Mouse (Mus musculus) testis, adult 2 months (tissue): Measurements from ENCODE around the gene 4933434E20Rik. TPM values are rescaled to one million over a fixed set of nuclear protein-coding genes. Genes with fewer than 3 reads are reported as not detected.

Experiments
- H3K27ac ChIP-seq: fragments of 200-500 bp; 2 replicates; pipeline ENCODE4 v1.5.1; 2012; ENCODE audit warnings: low read depth, low read length; ENCODE audit not compliant: control insufficient read depth, insufficient read depth
- H3K27me3 ChIP-seq: fragments of 200-500 bp; 2 replicates; pipeline ENCODE4 v1.6.1; 2012; ENCODE audit warnings: mild to moderate bottlenecking, low read length, moderate library complexity; ENCODE audit not compliant: control insufficient read depth, insufficient read depth
- H3K36me3 ChIP-seq: fragments of 200-500 bp; 2 replicates; pipeline ENCODE4 v1.6.1; 2012; ENCODE audit warnings: mild to moderate bottlenecking, low read length; ENCODE audit not compliant: control insufficient read depth, insufficient read depth
- H3K4me1 ChIP-seq: fragments of 200-500 bp; 2 replicates; pipeline ENCODE4 v1.6.1; 2012; ENCODE audit warnings: low read length; ENCODE audit not compliant: control insufficient read depth, insufficient read depth
- H3K4me3 ChIP-seq: fragments of 200-500 bp; 2 replicates; pipeline ENCODE4 v1.5.1; 2012; ENCODE audit warnings: low read depth, mild to moderate bottlenecking, low read length, moderate library complexity, mixed read lengths; ENCODE audit not compliant: control insufficient read depth
- CTCF ChIP-seq: fragments of 200-500 bp; IDR thresholded peaks from 2 replicates; pipeline ENCODE4 v1.5.1; 2012; ENCODE audit warnings: low read depth, mild to moderate bottlenecking, inconsistent platforms, low read length, moderate library complexity; ENCODE audit not compliant: control insufficient read depth, insufficient read depth, insufficient replicate concordance
- POLR2A ChIP-seq: fragments of 200-500 bp; IDR thresholded peaks from 2 replicates; pipeline ENCODE4 v1.6.1; 2012; ENCODE audit warnings: low read depth, mild to moderate bottlenecking, inconsistent platforms, low read length, moderate library complexity; ENCODE audit not compliant: control insufficient read depth
- polyA plus RNA-seq: library from polyadenylated mRNA; depleted of rRNA; stranded (reverse); fragments of >200 nt; gene quantifications from 2 replicates; pipeline ENCODE4 v1.2.3, GENCODE M21; 2012

4933434E20Rik gene
- polyA plus RNA-seq, 1 experiment, result 133 TPM

DNA sequence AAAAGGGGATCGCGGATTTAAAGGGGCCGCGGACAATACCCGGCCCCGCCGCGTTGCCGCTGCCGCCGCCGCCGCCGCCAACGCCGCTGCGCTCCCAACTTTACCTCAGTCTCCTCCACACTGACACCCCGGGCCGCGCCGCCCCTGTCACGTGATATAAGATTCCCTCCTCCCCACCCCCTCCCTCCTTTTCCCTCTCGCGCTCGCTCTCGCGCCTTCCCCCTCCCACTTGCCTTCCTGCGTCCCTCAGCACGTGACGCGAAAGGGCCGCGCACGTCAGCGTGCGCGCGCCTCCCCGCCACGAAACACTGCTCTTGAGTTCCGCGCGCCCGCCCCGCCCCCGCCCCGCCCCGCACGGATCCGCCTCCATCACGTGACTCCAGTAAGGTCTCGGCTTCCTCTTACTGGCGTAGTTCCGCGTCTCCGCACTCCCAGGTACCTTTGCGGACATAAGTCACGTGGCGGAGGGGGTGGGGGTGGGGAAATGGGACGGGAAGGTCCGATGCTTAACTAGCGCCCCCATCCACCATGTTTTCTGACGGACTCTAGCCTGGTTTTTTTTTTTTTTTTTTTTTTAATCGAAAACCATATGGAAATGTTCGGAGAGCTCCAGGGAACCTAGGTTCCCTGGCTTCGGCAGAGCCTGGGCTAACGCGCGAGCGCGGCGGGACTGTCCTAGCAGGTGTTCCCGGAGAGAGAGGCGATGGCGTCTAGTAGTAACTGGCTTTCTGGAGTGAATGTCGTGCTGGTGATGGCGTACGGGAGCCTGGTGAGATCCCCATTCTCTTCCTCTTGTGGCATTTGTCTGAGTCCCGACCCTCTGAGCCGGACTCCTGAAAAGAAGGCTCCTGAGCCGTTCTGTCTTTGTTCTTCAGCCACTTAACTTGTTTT, 1.2 kb downstream of the 4933434E20Rik start, which contains the start of gene Ubap2l:
Gene Ubap2l, minus strand, starts transcription at position 278 of the 891 bp plus-strand sequence.
- peak within 1 kb of the TSS; percentile 98 for H3K27ac ChIP-seq
- peak within 1 kb of the TSS; percentile 99 for H3K4me3 ChIP-seq
- no peaks in the 10 kb centered on the region for H3K27me3 ChIP-seq
- H3K4me1 ChIP-seq, result no peaks in the 10 kb centered on the region
- H3K36me3 ChIP-seq, result no peaks in the 10 kb centered on the region; the same call in 1 of the 2 replicates
- TF ChIP-seq CTCF (no peak), POLR2A (peak; percentile 79)

DNA sequence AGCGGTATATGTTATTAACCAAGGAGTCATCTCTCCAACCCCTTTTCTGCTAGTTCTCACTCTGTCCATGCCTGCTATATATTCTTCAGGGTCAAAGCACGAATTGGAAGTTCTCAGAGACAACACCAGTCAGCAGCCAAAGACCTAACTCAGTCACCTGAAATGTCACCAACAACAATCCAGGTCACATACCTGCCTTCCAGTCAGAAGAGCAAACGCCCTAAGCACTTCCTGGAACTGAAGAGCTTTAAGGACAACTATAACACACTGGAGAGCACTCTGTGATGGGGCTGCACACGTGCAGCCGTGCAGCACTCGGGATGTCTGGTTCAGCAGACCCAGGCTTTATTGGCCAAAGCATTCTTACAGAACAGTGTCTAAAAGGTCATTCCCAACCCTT, 10.1 kb downstream of the 4933434E20Rik start:
- TF ChIP-seq CTCF, result no peak
- no peak for TF ChIP-seq POLR2A
- Histone ChIP-seq H3K36me3 (no peaks in the 10 kb centered on the region; the same call in 1 of the 2 replicates), H3K4me3 (peak overlapping the region; percentile 7; the same call in 1 of the 2 replicates), H3K27ac (no peak overlapping the region), H3K4me1 (no peaks in the 10 kb centered on the region), H3K27me3 (no peaks in the 10 kb centered on the region)

DNA sequence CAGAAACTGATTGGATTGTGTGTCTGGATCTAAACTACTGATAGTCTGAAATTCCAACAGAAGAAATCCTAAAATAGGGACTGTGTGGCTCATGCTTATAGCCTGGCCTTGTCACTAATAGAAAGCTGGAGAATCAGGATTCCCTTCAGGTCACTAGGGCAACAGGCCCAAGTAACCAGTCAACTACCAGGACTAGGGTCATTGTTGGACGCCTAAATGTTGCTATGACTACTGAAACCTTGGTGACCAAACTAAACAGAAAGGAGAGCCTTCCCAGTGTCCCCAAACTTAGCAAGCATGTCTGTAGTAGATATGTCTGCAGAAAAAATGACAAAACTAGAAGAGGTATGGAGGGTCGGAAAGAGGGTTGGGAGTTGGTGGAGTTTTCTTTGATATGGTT, 11.1 kb downstream of the 4933434E20Rik start:
- Histone ChIP-seq H3K4me1 (no peaks in the 10 kb centered on the region), H3K36me3 (no peaks in the 10 kb centered on the region), H3K27ac (peak overlapping the region; percentile 65), H3K27me3 (no peaks in the 10 kb centered on the region), H3K4me3 (peak overlapping the region; percentile 67; the same call in 1 of the 2 replicates)
- no peak for TF ChIP-seq CTCF
- TF ChIP-seq POLR2A, result no peak

DNA sequence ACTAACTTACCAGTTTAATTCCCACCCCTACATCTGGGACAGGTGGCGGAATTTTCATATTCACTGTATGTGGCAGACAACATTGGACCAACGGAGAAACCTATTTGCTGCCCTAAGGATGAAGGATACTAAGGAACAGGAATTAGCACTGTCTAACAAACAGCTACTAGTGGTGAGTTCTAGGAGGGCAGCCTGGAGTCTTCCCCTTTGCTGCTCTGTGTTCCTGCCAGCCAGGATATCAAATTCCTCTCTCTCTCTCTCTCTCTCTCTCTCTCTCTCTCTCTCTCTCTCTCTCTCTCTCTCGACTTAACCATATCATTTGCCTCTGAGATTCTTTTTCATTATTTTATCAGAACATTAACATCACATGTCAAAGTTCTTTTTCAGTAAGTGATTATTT, 12.9 kb downstream of the 4933434E20Rik start:
- H3K36me3 ChIP-seq, result no peaks in the 10 kb centered on the region
- no peaks in the 10 kb centered on the region for H3K4me1 ChIP-seq
- H3K4me3 ChIP-seq, result peak overlapping the region; percentile 11; the same call in 1 of the 2 replicates
- no peak overlapping the region for H3K27ac ChIP-seq
- no peaks in the 10 kb centered on the region for H3K27me3 ChIP-seq
- TF ChIP-seq POLR2A (no peak), CTCF (no peak)

DNA sequence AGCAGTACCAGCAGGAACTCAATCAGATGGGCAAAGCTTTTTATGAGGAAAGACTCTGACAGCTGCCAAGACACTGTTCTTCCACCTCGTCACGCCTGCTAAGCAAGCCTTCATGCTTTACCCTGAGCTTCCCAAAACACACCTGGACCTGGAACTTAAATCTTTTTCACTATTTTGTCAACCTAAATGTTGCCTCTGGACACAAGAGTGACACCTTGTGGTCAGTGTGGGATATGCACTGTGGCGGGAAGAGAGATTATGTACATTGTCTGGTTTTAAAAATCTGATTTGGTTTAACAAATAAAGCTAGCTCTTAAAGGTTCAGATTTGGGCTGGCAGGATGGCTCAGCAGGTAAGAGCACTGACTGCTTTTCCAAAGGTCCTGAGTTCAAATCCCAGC, 14.1 kb downstream of the 4933434E20Rik start:
- Histone ChIP-seq H3K36me3 (no peaks in the 10 kb centered on the region), H3K27me3 (no peaks in the 10 kb centered on the region), H3K27ac (no peak overlapping the region), H3K4me1 (no peaks in the 10 kb centered on the region), H3K4me3 (no peak overlapping the region)
- TF ChIP-seq CTCF (no peak), POLR2A (no peak)

DNA sequence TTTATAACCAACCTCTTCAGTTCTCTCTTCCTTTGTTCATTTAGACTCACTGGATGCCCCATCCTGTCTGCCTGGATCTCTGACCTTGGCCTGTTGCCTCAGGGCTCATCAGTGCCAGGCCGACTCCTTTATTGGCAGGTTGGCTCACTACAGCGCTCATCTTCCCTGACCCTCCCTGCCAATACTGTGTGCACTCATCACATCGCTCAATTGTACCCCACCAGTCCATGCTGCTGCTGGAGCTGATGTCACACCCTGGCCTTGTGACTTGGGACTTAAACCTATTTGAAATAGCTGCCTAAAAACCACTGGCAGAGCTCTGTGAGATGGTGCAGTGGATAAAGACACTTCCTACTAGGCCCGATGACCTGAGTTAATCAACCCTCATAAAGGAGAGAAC, 16.4 kb downstream of the 4933434E20Rik start:
- no peak overlapping the region for H3K27ac ChIP-seq
- TF ChIP-seq CTCF (no peak), POLR2A (no peak)
- H3K27me3 ChIP-seq, result no peaks in the 10 kb centered on the region
- no peak overlapping the region for H3K4me3 ChIP-seq
- no peaks in the 10 kb centered on the region for H3K4me1 ChIP-seq
- no peaks in the 10 kb centered on the region for H3K36me3 ChIP-seq

DNA sequence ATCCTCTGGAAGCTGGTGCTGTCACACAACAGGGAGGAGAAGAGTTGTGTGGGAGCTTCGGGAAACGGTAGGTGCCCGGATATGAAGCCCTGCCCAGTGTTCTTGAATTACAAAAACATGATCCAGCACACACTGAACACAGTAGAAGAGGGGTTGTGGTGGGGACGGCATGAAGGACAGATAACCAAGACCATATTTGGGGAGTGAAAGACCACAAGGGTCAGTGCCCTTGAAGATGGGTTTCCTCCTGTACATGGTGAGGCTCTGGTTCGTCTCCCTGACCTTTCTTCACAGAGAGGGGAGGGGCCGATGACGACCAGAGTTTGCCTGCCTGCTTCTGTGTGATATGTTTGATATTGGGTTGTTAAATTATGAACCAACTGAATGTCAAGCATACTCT, 18.3 kb downstream of the 4933434E20Rik start:
- Histone ChIP-seq H3K27me3 (no peaks in the 10 kb centered on the region), H3K4me3 (no peak overlapping the region; the same call in 1 of the 2 replicates), H3K36me3 (no peaks in the 10 kb centered on the region), H3K27ac (no peak overlapping the region), H3K4me1 (no peaks in the 10 kb centered on the region)
- TF ChIP-seq CTCF (no peak), POLR2A (no peak)
